Mouse (Mus musculus) spleen, embryonic (tissue): ENCODE results near the gene Gm10518.
"Not testable (repeated sequence)": the region's sequence is repeated elsewhere in the genome, so short reads cannot be mapped to it uniquely, and the experiment has no call there.

Source experiments
- CTCF ChIA-PET: fragments of 350-600 bp; sonication (Branson Sonifier 250); formaldehyde crosslinking; loops from one replicate; lab custom pipeline; 2022; lab: Charles Lee

Gm10518 gene

GRCm38 (mm10) chr1:179802610-179803512 is at the start of gene Gm10518:
Gene Gm10518, plus strand, starts transcription at chr1:179803376.
- CTCF ChIA-PET: no interaction called here

DNA sequence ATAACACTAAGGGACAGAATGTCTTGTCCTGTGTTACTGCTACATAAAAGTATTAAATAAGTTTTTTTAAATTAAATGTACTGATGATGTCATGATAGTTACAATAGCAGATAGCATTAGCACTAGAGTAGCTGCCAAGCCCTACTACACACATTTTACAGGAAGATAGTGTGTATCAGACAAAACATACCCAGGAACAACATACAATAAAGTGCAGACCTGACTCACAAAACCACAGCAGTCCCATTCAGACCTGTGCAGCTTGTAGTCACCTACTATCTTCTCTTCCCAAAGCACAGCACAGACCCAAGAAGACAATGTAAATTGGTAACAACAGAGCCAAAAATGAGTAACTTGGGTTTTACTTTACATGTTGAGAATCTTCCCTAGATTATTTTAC is 46.7 kb upstream of the Gm10518 start:
- CTCF ChIA-PET: no interaction called here

DNA sequence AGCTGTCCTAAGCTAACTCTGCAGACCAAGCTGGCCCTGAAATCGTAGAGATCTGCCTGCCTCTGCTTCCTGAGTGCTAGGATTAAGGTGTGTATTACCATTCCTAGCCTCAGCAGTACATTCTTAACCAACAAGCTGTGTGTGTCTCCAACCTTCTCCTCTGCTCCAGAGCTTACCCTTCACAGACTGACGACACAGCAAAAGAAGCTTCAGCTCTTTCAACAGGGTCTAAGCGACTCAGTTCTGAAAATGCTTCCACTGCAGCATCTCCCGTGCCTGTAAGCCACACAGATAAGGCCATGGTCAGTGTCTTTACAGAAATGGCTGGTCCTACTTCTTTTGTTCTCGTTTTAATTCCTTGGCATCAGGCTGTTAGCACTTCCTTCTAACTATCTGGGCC is 43.1 kb upstream of the Gm10518 start:
- CTCF ChIA-PET: no interaction called here

DNA sequence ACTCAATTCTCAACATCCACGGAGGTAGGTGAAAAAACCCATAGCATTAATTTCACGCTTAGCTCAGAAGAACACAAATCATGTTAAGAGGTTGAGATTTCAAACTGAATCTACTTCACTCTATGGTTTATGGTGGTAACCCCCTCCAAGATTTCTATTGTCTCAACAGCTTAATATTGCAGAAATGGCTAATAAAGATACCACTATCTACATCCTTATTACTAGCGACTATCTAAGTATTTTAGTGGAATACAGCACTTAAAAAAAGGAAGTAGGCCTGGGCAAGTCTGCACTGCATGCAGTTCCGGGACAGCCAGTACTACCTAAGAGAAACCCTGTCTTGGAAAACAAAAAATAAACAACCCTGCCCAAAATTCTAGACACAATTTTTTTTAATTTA is 42.6 kb upstream of the Gm10518 start:
- CTCF ChIA-PET: no interaction called here

GRCm38 (mm10) chr1:179776831-179777230 is 26.3 kb upstream of the Gm10518 start:
- CTCF ChIA-PET: no interaction called here

GRCm38 (mm10) chr1:179784098-179784497 is 19.1 kb upstream of the Gm10518 start:
- CTCF ChIA-PET: interaction anchor here (0.6 kb wide), 1 partner anchor 11 kb away, joined by 3 read pairs; no protein-coding TSS in a partner anchor

GRCm38 (mm10) chr1:179785502-179785901 is 17.7 kb upstream of the Gm10518 start:
- CTCF ChIA-PET: no interaction called here

DNA sequence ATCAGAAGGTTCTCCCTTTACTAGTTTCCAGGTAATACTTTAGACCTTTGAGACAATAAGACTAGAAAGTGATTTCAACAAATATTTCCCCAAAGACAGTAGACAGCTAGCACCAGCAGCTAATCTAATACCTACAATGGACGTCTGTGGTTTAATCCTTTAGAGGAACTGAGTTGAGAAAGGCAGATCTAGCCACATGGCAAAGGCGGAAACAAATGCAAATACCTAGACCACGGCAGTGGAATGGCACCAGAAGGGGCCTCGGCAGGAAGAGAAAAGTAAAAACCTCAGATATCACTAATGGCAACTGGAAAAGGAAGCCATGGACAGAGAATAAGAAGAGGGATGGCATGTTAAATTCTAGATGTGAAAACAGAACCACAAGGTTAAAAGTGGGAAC is 15.9 kb upstream of the Gm10518 start:
- CTCF ChIA-PET: no interaction called here

GRCm38 (mm10) chr1:179798794-179799193 is 4.4 kb upstream of the Gm10518 start:
- CTCF ChIA-PET: interaction anchor here (1.0 kb wide), 1 partner anchor 22 kb away, joined by 3 read pairs; no protein-coding TSS in a partner anchor

GRCm38 (mm10) chr1:179803513-179804139 is 450 bp downstream of the Gm10518 start, which contains the start of gene Ahctf1:
Gene Ahctf1, minus strand, starts transcription at chr1:179803680.
- CTCF ChIA-PET: no interaction called here

DNA sequence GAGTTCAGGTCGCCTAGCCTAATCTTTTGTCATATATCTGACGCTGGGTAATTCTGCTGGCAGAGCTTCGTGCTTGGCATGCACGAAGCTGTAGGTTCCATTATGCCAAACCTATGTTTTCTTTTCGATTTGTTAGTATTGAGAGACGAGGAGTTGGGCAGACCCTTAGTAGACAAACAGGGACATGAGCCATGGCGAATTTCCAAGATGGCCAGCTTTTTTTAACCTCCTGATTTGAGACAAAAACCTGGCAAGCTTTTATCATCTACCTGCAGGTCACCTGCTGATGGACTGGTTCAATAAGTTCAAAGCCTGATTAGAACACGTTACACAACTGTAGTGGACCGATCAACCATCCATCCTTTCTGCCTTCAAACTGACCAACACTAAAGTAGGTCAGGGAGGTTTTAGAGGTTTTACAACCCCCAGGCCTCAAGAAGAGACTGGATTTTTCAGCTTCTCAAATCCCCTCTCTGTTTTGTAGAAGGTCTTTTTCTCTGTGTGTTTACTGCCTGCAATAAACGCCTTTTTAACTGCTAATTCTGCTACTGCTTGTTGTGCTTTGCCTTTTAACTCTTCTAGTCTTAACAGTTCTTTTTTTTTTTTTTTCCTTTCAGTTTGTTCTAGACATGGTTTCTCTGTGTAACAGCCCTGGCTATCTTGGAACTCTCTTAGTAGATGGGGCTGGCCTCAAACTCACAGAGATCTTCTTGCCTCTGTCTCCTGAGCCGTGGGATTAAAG is 1.1 kb downstream of the Gm10518 start:
- CTCF ChIA-PET: no interaction called here

GRCm38 (mm10) chr1:179805751-179806150 is 2.6 kb downstream of the Gm10518 start:
- CTCF ChIA-PET: no interaction called here

DNA sequence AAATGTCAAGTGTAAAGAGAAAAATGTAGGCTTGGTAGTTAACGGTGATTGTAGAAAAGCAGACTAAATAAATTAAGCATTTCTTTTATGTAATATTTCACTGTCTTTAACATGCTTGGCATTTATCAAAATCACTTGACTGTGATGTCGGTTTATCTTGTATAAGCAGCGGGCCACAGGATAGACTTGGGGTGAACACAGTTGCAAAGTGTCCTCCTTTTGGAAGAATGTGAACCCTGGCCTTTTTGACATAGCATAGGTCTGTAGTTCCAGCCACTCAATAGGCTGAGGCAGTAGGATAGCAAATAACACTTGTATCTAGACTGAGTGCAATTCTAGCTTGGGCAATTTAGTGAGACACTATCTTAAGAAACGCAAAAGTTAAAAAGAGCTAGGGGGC is 4.3 kb downstream of the Gm10518 start:
- CTCF ChIA-PET: interaction anchor here (0.6 to 0.7 kb wide), 2 partner anchors 27 to 300 kb away, joined by 5 to 6 read pairs; no protein-coding TSS in a partner anchor

- CTCF ChIA-PET: no interaction called here
Measured at GRCm38 (mm10) chr1:179808300-179808699, 5.1 kb downstream of the Gm10518 start.

DNA sequence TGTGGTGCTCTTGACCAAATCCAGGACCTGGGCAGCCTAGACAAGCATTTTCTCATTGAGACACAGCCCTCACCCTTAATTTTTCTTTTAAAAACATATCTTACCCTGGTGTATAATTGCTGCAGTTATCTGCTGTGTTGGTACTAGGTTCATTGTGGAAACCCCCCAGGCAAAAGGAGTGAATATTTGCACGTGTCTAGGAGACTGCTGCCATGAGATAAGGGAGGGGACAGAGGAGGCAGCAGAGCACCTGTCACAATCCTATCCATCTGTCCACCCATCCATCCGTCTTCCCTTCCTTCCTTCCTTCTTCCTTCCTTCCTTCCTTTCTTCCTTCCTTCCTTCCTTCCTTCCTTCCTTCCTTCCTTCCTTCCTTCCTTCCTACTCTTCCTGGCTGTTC is 10.2 kb downstream of the Gm10518 start:
- CTCF ChIA-PET: no interaction called here

GRCm38 (mm10) chr1:179814616-179815015 is 11.4 kb downstream of the Gm10518 start:
- CTCF ChIA-PET: interaction anchor here (0.5 to 0.8 kb wide), 2 partner anchors 266 to 313 kb away, joined by 3 read pairs; no protein-coding TSS in a partner anchor

DNA sequence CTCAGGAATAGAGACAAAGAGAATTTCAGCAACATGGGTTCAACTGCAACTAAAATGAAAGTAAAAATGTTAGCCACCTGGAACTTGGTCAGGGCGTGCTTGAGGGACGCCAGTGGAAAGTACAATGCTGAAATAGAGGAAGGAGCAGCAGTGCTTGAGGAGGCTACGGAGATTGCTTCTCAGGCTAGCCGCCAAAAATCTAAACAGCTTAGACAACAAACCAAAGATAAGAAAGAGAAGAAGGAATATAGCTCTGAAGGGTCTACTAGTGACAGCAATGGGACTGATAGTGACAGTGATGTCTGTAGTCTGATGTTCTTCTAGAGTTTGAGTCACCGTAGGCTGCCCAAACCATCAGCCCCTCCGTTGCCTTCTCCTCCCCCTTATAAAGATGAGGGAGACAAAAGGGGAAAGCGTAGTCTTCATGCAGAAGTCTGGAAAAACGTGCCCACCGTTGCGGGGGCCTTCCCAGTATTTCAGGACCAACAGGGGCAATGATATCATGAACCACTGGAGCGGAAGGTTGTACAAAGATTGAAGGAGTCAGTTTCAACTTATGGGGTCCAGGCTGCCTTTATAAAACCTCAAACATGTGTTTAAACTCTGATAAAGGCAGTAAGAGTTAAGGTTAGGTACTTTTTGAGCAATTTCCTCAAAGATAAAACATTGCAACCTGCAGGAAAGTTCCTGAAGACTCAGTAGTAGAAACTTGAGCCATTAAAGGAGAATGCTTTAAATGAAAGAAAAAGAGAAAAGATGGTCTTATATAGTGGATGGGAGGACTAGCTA is 15.5 kb downstream of the Gm10518 start:
- CTCF ChIA-PET: not testable (repeated sequence)

DNA sequence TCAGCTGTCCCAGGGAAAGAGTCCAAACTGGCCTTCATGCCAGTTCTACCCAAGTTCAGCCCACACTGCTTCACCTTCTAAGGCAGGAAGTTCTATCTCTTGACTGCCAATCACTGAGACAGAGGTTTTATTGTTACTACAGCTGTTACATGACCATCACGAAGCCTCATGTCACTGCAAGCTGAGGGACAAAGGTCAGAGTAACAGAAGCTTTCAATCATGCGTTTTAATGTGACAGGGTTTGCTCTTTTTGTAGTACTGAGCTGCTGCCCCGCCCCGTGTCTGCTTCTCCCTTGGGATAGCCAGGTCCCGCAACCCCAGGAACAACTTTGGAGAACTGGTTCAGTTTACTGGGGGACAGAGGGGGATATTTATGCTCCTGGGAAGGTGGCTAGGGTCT is 21.4 kb downstream of the Gm10518 start:
- CTCF ChIA-PET: interaction anchor here (1.1 kb wide), 1 partner anchor 45 kb away, joined by 6 read pairs; no protein-coding TSS in a partner anchor

- CTCF ChIA-PET: no interaction called here
Measured at GRCm38 (mm10) chr1:179828051-179828450, 24.9 kb downstream of the Gm10518 start.

DNA sequence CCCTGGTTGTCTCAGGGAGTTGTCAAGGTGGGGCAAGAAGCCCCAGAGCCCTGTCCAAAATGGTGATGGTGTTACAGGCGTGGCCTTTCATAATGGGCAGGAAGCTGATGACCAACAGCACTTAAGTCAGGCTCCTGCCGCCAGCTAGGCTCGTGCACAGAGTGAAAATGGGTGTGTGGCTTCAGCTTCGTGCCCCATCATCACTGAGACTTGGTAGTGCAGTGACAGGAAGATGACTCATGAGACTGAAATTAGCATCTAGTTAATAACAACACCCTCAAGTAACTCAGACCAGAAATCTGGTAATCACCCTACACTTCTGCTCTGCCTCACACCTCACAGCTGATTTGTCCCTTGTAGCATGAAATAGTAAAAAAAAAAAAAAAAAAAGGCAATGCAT is 25.7 kb downstream of the Gm10518 start:
- CTCF ChIA-PET: no interaction called here

DNA sequence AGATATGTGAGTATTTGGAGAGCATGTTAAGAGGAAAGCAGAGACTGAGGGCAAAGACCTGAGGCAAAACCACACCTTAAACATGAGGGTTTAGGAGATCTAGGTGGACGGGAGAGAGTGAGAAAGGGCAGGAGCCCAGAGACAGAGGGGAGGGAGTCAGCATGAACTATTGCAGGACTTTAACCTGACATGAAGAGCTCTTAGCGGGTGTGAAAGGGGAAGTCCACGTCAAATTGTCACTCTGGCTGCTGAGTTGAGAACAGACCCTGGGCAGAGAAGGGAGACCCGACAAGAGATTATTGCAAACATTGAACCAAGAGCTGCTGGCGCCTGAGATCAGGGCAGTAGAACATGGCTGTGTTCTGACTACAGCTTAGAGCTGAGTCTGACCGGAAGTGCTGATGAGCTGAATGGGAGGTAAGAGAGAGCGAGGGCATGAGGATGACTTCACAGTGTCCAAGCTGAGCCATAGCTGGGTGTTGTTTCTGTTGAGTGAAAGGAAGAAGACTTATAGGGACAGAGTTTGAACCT is 29.6 kb downstream of the Gm10518 start:
- CTCF ChIA-PET: no interaction called here
